26 mouse cellular contexts compared by ENCODE assay signal in genomic region chr4:63710431-63711220, GRCm38 (mm10). TPM values are rescaled to one million over a fixed set of nuclear protein-coding genes. Genes with fewer than 3 reads are reported as not detected.
A peak's percentile ranks its signal among the peaks of the same experiment; 100 is the strongest.
DNase-seq lines count a peak whose midpoint lies in the region; ATAC-seq and TF ChIP-seq lines count a peak whose summit lies in the region.
"Had no signal": no experiment of that assay in that cellular context is flagged by ENCODE, and none has a peak within 500 bp of the region (broad histone marks: within the 10 kb centered on the region; RNA-seq: fewer than 3 reads in every experiment).

No protein-coding gene starts in this region.

- no peaks in the 10 kb centered on the region for H3K79me2 ChIP-seq in C2C12 (ENCODE audit: control insufficient read depth, insufficient read depth)

- H3K79me3 ChIP-seq in C2C12 (ENCODE audit: low read depth) = no peaks in the 10 kb centered on the region

- peak; percentile 15 to 89 for DNase-seq in adrenal gland, adult (ENCODE audit: inconsistent age in 2 of 2, low spot score in 1 of 2)
- no peak for DNase-seq in adrenal gland, postnatal 25 days
- no peak for DNase-seq in left cerebral cortex, postnatal 4 days
- DNase-seq in retina, postnatal 1 day = no peak
- no peak for DNase-seq in kidney, postnatal 10 days
- DNase-seq: cerebellum, adult 18-20 months; gastrocnemius, postnatal 36 days; heart, postnatal 36 days; kidney, adult 9 months; layer of hippocampus, postnatal 36 days; lung, adult 18-20 months; right cerebral cortex, postnatal 4 days; thymus, postnatal 4 days had no signal

- H3K4me3 ChIP-seq in C2C12 (ENCODE audit: insufficient read depth, poor library complexity, severe bottlenecking) = no peak overlapping the region
- H3K4me3 ChIP-seq: forebrain, embryonic 13.5 days; heart, embryonic 12.5 days; neural tube, embryonic 13.5 days had no signal

- H3ac ChIP-seq in C2C12 (ENCODE audit: control insufficient read depth, insufficient read length, low read depth) = no peak overlapping the region

- H3K36me3 ChIP-seq in C2C12 (ENCODE audit: control insufficient read depth, insufficient read depth) = no peaks in the 10 kb centered on the region
- H3K36me3 ChIP-seq: heart, embryonic 12.5 days; neural tube, embryonic 13.5 days had no signal

- intact Hi-C loops in left cerebral cortex, postnatal 4 days (cut with DNase I) = no loop called here

- H3K27me3 ChIP-seq in C2C12 (ENCODE audit: control insufficient read depth, insufficient read depth, insufficient read length) = no peaks in the 10 kb centered on the region
- H3K27me3 ChIP-seq: forebrain, embryonic 13.5 days; heart, embryonic 12.5 days; neural tube, embryonic 13.5 days; Patski had no signal

- no peak for TF ChIP-seq CTCF in C2C12 (IDR thresholded peaks at IDR 0.05; ENCODE audit: control insufficient read depth, insufficient read depth, insufficient read length)

- peak; percentile 37; the same call in 1 of the 2 replicates for ATAC-seq in common myeloid progenitor, adult 5-6 weeks (replicated peaks; ENCODE audit: low read depth, poor library complexity, severe bottlenecking)
- ATAC-seq in megakaryocyte, adult 5-6 weeks (ENCODE audit: poor library complexity, severe bottlenecking) = peak; percentile 47; the same call in 1 of the 2 replicates
- ATAC-seq: forebrain, embryonic 13.5 days; hindbrain, embryonic 16.5 days; Patski had no signal

TF ChIP-seq in C2C12, 6 proteins besides CTCF, POLR2A, EP300 and RAD21:
- peak; percentile 66 for TF ChIP-seq USF1 (IDR thresholded peaks at IDR 0.05; ENCODE audit: low read depth)
- TF ChIP-seq MAX (IDR thresholded peaks at IDR 0.05) = no peak
- no peak for TF ChIP-seq MYOG (IDR thresholded peaks at IDR 0.05; ENCODE audit: control insufficient read depth, extremely low read depth, insufficient read length)
- TF ChIP-seq MYOD1 (IDR thresholded peaks at IDR 0.05; ENCODE audit: control insufficient read depth, insufficient read length, low read depth) = no peak
- TF ChIP-seq CEBPB (IDR thresholded peaks at IDR 0.05; ENCODE audit: low read depth) = no peak
- no peak for TF ChIP-seq FOSL1 (IDR thresholded peaks at IDR 0.05; ENCODE audit: insufficient read depth, low read length, poor library complexity, severe bottlenecking)

RNA-seq across cellular contexts. Expression of gene Tnfsf15, which starts 34.3 kb away (rescaled TPM):
- total RNA-seq in adrenal gland, postnatal 25 days (2021) = 0.12 TPM in 1 of 2 replicates, not detected in the other
- 0.06 TPM for polyA plus RNA-seq in C2C12 (2012; fragmentation: generic; extraction: Trizol)
- total RNA-seq in common myeloid progenitor, adult 5-6 weeks (2017) = not detected in 2 replicates
- 0.13 TPM in 1 of 2 replicates, not detected in the other for total RNA-seq in megakaryocyte, adult 5-6 weeks (2015)
- 0.12 TPM in 1 of 2 replicates, not detected in the other for total RNA-seq in megakaryocyte, adult 5-6 weeks (2017)
- not detected for total RNA-seq in left cerebral cortex, postnatal 4 days (2021)
- total RNA-seq: gastrocnemius, postnatal 36 days; heart, postnatal 36 days; layer of hippocampus, postnatal 36 days; midbrain, postnatal 0 days had no signal
- polyA plus RNA-seq: cortical plate, adult 2 months; forebrain, embryonic 13.5 days; hindbrain, embryonic 16.5 days; liver, adult 2 months; midbrain, postnatal 0 days; neural tube, embryonic 13.5 days had no signal

RNA-seq across cellular contexts. Expression of gene Gm11214, which starts 47.4 kb away (rescaled TPM):
- not detected in 2 replicates for total RNA-seq in adrenal gland, postnatal 25 days (2021)
- not detected for polyA plus RNA-seq in C2C12 (2012; fragmentation: generic; extraction: Trizol)
- total RNA-seq in common myeloid progenitor, adult 5-6 weeks (2017) = not detected in 2 replicates
- total RNA-seq in megakaryocyte, adult 5-6 weeks (2015) = not detected in 2 replicates
- total RNA-seq in megakaryocyte, adult 5-6 weeks (2017) = not detected in 2 replicates
- total RNA-seq in left cerebral cortex, postnatal 4 days (2021) = not detected
- total RNA-seq: gastrocnemius, postnatal 36 days; heart, postnatal 36 days; layer of hippocampus, postnatal 36 days; left cerebral cortex, postnatal 36 days; liver, adult 2 months; midbrain, postnatal 0 days had no signal
- polyA plus RNA-seq: cortical plate, adult 2 months; forebrain, embryonic 13.5 days; heart, embryonic 12.5 days; hindbrain, embryonic 16.5 days; liver, adult 2 months; macrophage; midbrain, postnatal 0 days; neural tube, embryonic 13.5 days; Patski had no signal

Comparison
In these comparisons a context has a peak if more than half of its experiments do, and no peak if none do; other contexts are left out.
1. DNase-seq: peak in adrenal gland, adult (2 of 2); none in adrenal gland, postnatal 25 days (single experiment), left cerebral cortex, postnatal 4 days (single experiment), retina, postnatal 1 day (single experiment) and kidney, postnatal 10 days (single experiment).